Mouse (Mus musculus): ENCODE data around the gene Zfp292. TPM values are rescaled to one million over a fixed set of nuclear protein-coding genes. Genes with fewer than 3 reads are reported as not detected.

Gene Zfp292
- polyA plus RNA-seq, 1 experiment = 2.6 TPM

GRCm38 (mm10) chr4:34859416-34859815 lies 23.3 kb downstream of the Zfp292 start:
- DNase-seq = no peak
- 74% methylated on average over 3 of the region's 3 CpGs for WGBS
- Histone ChIP-seq H3K4me1 (ENCODE audit: control insufficient read depth, insufficient read depth, low read length) (peaks cover 13% of the 10 kb centered on the region), H3K4me3 (replicated peaks; ENCODE audit: extremely low read depth, low read depth, low read length) (no peak overlapping the region)
- TF ChIP-seq POLR2A (IDR thresholded peaks at IDR 0.05; ENCODE audit: borderline replicate concordance, extremely low read depth, low read depth, low read length) (no peak), CTCF (IDR thresholded peaks at IDR 0.05; ENCODE audit: insufficient read depth, low read length) (no peak)

DNA sequence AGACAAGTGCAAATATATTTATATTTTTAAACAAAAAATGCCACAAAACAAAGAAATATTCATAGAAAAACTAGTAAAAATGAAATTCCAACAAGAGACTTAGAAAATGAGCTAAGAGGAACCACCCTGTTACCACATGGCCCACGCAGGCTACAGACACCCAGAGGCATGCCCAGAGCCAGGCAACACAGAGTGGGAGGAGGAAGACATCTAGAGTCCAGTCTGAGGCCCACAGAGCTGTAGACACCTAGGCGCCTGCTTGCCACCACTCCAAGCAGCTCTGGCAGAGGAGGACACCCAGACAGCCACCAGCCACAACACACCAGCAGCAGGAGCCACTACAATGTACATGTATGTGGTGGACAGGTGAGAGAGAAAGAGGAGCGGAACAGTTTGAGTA lies 23.9 kb downstream of the Zfp292 start:
- Histone ChIP-seq H3K4me3 (replicated peaks; ENCODE audit: extremely low read depth, low read depth, low read length) (no peak overlapping the region), H3K4me1 (ENCODE audit: control insufficient read depth, insufficient read depth, low read length) (peaks cover 8% of the 10 kb centered on the region)
- TF ChIP-seq CTCF (IDR thresholded peaks at IDR 0.05; ENCODE audit: insufficient read depth, low read length) (no peak), POLR2A (IDR thresholded peaks at IDR 0.05; ENCODE audit: borderline replicate concordance, extremely low read depth, low read depth, low read length) (no peak)
- 75% methylated on average over 3 of the region's 3 CpGs for WGBS
- DNase-seq = no peak

GRCm38 (mm10) chr4:34855966-34856365 lies 26.8 kb downstream of the Zfp292 start:
- DNase-seq = no peak
- H3K4me3 ChIP-seq (replicated peaks; ENCODE audit: extremely low read depth, low read depth, low read length) = no peak overlapping the region
- no peak for TF ChIP-seq CTCF (IDR thresholded peaks at IDR 0.05; ENCODE audit: insufficient read depth, low read length)
- H3K4me1 ChIP-seq (ENCODE audit: control insufficient read depth, insufficient read depth, low read length) = peaks cover 6% of the 10 kb centered on the region; the same call in 1 of the 2 replicates
- 50% methylated on average over 1 of the region's 1 CpGs for WGBS

DNA sequence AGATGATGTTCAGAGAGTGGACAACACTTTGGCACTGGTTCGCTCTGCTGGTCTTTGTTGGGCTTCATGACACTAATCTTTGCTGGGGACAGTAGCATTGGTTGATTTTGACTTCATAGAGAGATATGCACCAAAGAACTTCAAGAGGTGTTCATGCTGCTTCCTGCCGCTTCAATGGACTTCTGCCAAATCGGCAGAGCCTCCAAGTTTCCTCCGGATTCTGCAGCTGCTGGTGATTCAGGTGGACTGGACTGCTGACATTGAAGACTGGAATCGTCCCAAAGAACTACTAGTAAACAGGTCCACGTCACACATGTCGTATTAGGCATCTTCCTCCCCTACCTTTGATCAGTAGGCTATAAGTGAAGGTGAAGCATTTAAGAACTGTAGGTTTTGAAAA lies 30.7 kb downstream of the Zfp292 start:
- 77% methylated on average over 7 of the region's 7 CpGs for WGBS

GRCm38 (mm10) chr4:34850156-34850555 lies 32.6 kb downstream of the Zfp292 start:
- no peak overlapping the region for H3K4me3 ChIP-seq (replicated peaks; ENCODE audit: extremely low read depth, low read depth, low read length)
- no peak for DNase-seq
- TF ChIP-seq POLR2A (IDR thresholded peaks at IDR 0.05; ENCODE audit: borderline replicate concordance, extremely low read depth, low read depth, low read length) (no peak), CTCF (IDR thresholded peaks at IDR 0.05; ENCODE audit: insufficient read depth, low read length) (no peak)
- H3K4me1 ChIP-seq (ENCODE audit: control insufficient read depth, insufficient read depth, low read length) = no peaks in the 10 kb centered on the region; the same call in 1 of the 2 replicates
- WGBS = 84% methylated on average over 2 of the region's 2 CpGs

More for the DNA sequence above, 30.7 kb downstream of the Zfp292 start:
- no peak for DNase-seq
- TF ChIP-seq CTCF (IDR thresholded peaks at IDR 0.05; ENCODE audit: insufficient read depth, low read length) (no peak), POLR2A (IDR thresholded peaks at IDR 0.05; ENCODE audit: borderline replicate concordance, extremely low read depth, low read depth, low read length) (no peak)
- Histone ChIP-seq H3K4me3 (replicated peaks; ENCODE audit: extremely low read depth, low read depth, low read length) (no peak overlapping the region), H3K4me1 (ENCODE audit: control insufficient read depth, insufficient read depth, low read length) (no peaks in the 10 kb centered on the region; the same call in 1 of the 2 replicates)

DNA sequence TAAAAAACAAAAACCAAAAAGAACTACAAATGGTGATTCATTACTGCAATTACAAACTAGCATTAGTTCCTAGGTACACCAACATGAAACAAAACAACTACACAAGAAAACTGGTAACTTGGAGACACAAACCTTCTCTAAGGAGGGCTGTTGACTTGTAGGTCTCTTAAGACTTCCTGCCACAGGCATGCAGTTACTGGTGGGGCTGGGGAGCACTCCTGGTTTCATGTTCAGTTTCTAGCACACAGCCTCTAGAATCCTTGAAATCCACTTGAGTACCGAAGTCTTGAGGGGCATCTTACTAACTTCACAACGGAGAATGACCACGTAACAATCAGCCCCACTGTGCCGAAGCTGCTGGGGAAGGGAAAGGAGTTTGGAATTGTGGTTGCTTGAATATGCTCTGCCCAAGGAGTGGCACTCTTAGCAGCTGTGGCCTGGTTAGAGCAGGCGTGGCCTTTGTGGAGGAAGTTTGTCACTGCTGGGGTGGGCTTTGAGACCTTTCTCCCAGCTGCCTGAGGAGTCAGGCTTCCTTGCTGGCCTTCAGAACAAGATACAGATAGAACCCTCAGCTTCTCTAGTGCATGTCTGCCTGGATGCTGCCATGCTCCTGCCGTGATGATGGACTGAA lies 35.0 kb downstream of the Zfp292 start:
- Histone ChIP-seq H3K4me1 (ENCODE audit: control insufficient read depth, insufficient read depth, low read length) (peaks cover 6% of the 10 kb centered on the region), H3K4me3 (replicated peaks; ENCODE audit: extremely low read depth, low read depth, low read length) (no peak overlapping the region)
- no peak for TF ChIP-seq CTCF (IDR thresholded peaks at IDR 0.05; ENCODE audit: insufficient read depth, low read length)
- TF ChIP-seq POLR2A (IDR thresholded peaks at IDR 0.05; ENCODE audit: borderline replicate concordance, extremely low read depth, low read depth, low read length) = no peak
- no peak for DNase-seq
- 67% methylated on average over 6 of the region's 6 CpGs for WGBS

DNA sequence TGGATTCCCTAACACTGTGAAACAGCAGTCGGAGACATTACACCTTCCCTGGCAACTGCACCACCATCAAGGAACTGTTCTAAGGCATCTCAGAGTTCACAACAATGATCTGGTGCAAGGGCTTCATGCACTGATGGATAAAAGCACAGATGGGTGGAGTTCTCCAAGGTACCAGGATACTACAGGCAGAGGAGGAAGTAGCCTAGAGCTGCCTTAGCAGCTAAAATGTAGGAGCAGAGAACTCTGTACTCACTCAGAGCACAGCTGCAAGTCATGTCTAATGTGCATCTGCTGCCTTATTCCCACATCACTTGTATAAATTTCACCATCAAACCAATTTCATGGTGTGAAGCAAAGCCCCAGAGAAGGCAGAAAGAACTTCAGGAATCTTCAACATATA lies 38.9 kb downstream of the Zfp292 start:
- Histone ChIP-seq H3K4me1 (ENCODE audit: control insufficient read depth, insufficient read depth, low read length) (peaks cover 6% of the 10 kb centered on the region), H3K4me3 (replicated peaks; ENCODE audit: extremely low read depth, low read depth, low read length) (no peak overlapping the region)
- WGBS = 90% methylated on average over 1 of the region's 1 CpGs
- no peak for DNase-seq
- TF ChIP-seq CTCF (IDR thresholded peaks at IDR 0.05; ENCODE audit: insufficient read depth, low read length) (no peak), POLR2A (IDR thresholded peaks at IDR 0.05; ENCODE audit: borderline replicate concordance, extremely low read depth, low read depth, low read length) (no peak)

- 75% methylated on average over 3 of the region's 3 CpGs for WGBS
- Histone ChIP-seq H3K4me1 (ENCODE audit: control insufficient read depth, insufficient read depth, low read length) (peaks cover 6% of the 10 kb centered on the region), H3K4me3 (replicated peaks; ENCODE audit: extremely low read depth, low read depth, low read length) (no peak overlapping the region)
- no peak for DNase-seq
- TF ChIP-seq CTCF (IDR thresholded peaks at IDR 0.05; ENCODE audit: insufficient read depth, low read length) (no peak), POLR2A (IDR thresholded peaks at IDR 0.05; ENCODE audit: borderline replicate concordance, extremely low read depth, low read depth, low read length) (no peak)
Measured at GRCm38 (mm10) chr4:34842826-34843225, 39.9 kb downstream of the Zfp292 start.

GRCm38 (mm10) chr4:34831496-34831895 lies 51.3 kb downstream of the Zfp292 start:
- 91% methylated on average over 4 of the region's 4 CpGs for WGBS
- H3K4me3 ChIP-seq (replicated peaks; ENCODE audit: extremely low read depth, low read depth, low read length) = no peak overlapping the region
- TF ChIP-seq POLR2A (IDR thresholded peaks at IDR 0.05; ENCODE audit: borderline replicate concordance, extremely low read depth, low read depth, low read length) = no peak
- no peak for TF ChIP-seq CTCF (IDR thresholded peaks at IDR 0.05; ENCODE audit: insufficient read depth, low read length)
- H3K4me1 ChIP-seq (ENCODE audit: control insufficient read depth, insufficient read depth, low read length) = no peaks in the 10 kb centered on the region
- no peak for DNase-seq

DNA sequence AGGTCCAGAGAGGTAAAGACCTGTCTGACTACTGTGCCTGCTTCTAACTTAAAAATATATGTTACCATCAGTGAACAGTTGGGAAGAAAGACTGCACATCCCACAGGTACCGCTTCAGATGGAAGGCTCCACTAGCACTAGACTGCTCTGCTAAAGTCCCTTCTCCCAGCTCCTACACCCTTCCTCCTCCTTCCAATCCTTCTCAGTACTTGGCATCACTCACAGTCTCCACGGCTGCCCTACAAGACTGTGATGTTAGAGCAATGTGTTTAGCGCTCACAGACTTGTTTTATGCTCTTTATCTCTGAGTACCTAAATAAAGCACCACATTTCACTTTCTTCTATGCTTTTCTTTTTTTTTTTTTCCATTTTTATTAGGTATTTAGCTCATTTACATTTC lies 53.3 kb downstream of the Zfp292 start:
- H3K4me1 ChIP-seq (ENCODE audit: control insufficient read depth, insufficient read depth, low read length) = no peaks in the 10 kb centered on the region
- WGBS = 97% methylated on average over 3 of the region's 3 CpGs
- no peak for TF ChIP-seq CTCF (IDR thresholded peaks at IDR 0.05; ENCODE audit: insufficient read depth, low read length)
- no peak for TF ChIP-seq POLR2A (IDR thresholded peaks at IDR 0.05; ENCODE audit: borderline replicate concordance, extremely low read depth, low read depth, low read length)
- no peak overlapping the region for H3K4me3 ChIP-seq (replicated peaks; ENCODE audit: extremely low read depth, low read depth, low read length)
- no peak for DNase-seq

Measured in lung, adult 2 months (tissue).